Mouse (Mus musculus): ENCODE measurements at regions not wholly inside any gene's neighbourhood (a gene's known extent, or its start where the extent isn't known, plus 50 kb on each side); places are given as distances from the start of the nearest gene placed in this dataset.

GRCm38 (mm10) chr19:60113666-60114388, 112.7 kb downstream of the Fam204a start:
- TF ChIP-seq CTCF (IDR thresholded peaks at IDR 0.05) (no peak), EP300 (IDR thresholded peaks at IDR 0.05) (no peak)
